Mouse (Mus musculus) heart, postnatal 0 days (tissue): ENCODE measurements at regions not wholly inside any gene's neighbourhood (a gene's known extent, or its start where the extent isn't known, plus 50 kb on each side); places are given as distances from the start of the nearest gene placed in this dataset.

ENCODE experiments used
- CTCF ChIP-seq: IDR thresholded peaks from 2 replicates; pipeline ENCODE4 v1.5.1; 2016; ENCODE audit warnings: antibody characterized with exemption, control low read depth, low read depth
- EP300 ChIP-seq: IDR thresholded peaks from 2 replicates; pipeline ENCODE4 v1.6.1; 2016; ENCODE audit warnings: antibody characterized with exemption, low read depth

- no peak for TF ChIP-seq CTCF
- TF ChIP-seq EP300: no peak
Observed at GRCm38 (mm10) chr10:117555044-117555443, 74.3 kb upstream of the Cpm start.
